Mouse (Mus musculus) gastrocnemius, postnatal 14 days (tissue): ENCODE results near the gene Tmod1. TPM values are rescaled to one million over a fixed set of nuclear protein-coding genes. Genes with fewer than 3 reads are reported as not detected.

ENCODE experiments used
- DNase-seq: peaks from one replicate; pipeline ENCODE4 v3.0.0; 2021; ENCODE audit warnings: mixed read lengths
- intact Hi-C: fragments of 180-260 bp; cut with DNase I; formaldehyde crosslinking; loops from one replicate; pipeline ENCODE4 v1.15.1; 2025; ENCODE audit warnings: low total_unique reads
- total RNA-seq, 2 experiments: library from RNA; stranded (reverse); gene quantifications; 2 replicates each; pipeline ENCODE4 v1.2.3; 2021

The Tmod1 gene
- total RNA-seq, 2 experiments from 2014 or later: 228 TPM

DNA sequence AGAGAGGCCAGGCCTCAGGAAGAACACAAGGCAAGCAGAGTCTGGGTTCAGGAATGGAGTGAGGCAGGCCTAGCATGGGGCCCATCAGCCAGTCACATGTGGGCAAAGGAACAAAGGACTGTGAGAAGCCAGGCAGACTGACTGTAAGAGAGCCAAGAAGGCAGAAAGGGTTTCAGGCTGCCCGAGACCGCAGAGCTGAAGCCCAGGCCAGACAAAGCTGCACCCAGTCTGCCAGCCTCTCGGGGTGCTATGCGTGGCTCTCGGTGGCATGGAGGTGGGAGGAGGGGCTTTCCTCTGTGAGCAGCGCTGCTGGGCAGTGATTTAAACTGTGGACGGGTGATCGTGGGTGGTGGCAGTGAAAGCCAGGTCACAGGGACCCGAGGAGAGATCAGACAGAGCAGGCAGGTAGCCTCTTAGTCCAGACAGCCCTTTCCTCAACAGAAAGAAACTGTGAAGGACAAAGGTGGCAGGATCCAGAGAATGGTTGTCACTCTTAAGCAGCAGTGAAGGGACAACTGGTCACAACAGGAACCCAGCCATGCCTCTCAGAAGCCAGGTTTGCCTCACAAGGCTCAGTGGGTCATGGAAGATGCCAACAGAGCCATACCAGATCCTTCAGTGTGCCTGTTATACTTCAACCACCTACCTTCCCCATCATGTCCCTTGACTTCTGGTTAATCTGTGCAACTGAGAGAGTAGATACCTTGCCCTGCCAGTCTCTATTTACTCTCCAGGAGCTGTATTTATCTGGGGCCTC is 45.9 kb downstream of the Tmod1 start:
- no peak for DNase-seq
- intact Hi-C loops: no loop called here

DNA sequence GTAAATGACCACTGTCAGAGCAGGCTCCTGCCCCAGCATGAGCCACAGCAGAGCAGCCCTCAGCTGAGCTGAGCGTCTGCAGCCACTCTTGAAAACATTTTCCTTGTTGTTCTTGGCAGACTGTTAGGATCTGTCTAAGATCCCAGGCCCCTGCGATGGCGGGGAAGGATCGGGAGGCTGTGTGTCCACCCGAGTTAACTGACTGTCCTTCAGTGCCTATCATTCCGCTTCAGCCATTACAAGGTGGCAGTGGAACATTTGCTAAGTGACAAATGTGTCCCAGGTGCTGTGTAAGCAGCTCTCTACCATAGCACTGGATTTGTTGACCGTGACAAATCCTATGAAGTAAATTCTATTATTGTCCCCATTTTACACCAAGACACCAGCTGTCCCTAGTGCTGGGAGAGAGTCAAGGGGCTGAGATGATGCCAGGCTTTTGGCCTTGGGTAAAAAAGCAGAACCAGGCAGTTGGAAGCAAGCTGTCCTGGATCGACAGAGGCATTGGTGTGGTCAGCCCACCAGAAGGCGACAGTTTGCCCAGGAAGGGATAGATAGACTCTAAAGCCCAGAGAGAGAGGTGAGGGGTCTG is 46.6 kb downstream of the Tmod1 start:
- intact Hi-C loops: no loop called here
- peak; percentile 40 for DNase-seq

DNA sequence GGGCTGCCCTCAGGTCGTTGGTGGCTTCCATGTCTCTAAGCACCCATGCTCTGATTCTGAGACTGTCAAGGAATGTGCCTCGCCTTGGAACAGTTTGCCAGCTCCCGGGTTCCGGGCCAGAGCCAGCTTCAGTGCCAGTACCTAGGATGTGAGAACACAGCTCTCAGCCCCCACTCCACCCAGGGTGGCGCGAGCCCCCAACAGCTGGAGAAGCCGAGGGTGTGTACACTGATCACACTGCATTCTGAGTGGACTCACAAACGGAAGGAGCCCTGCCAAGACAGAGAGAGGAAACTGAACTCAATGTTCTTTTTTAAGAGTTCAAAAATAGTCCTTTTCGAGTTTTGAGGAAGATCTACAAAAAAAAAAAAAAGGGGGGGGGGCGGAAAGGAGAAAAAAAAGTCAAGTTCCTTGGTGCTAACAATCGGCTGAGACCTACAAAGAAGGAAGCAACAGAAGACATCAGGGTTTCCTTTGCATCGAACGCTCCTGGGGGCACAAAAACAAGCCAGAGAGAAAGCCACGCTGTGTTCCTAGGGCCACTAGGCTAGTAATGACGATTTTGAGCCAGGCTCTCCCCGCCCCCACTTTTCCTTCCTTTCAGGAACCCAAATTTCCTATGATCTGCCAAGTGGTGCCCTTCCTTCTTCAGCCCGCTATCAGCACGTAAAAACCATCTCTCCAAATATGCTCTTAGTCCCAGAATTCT is 48.1 kb downstream of the Tmod1 start:
- DNase-seq: peak; percentile 54
- intact Hi-C loops: no loop called here

DNA sequence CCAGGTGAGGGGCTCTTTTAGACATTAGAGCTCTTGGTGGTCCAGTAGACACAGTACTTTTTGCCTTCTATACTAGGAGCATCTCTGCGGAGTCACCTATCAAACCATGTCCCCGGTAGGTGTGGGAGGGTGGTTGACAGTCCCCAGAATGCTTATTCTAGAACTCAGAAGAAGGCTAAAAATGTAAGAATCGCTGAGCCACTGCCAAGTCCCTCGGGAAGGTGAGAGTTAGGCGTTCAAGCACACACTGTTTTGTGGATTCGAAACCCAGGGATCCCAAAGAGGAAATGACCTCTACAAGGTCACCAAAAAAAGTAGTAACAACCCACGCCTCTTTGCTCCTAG is 48.7 kb downstream of the Tmod1 start:
- intact Hi-C loops: no loop called here
- no peak for DNase-seq

DNA sequence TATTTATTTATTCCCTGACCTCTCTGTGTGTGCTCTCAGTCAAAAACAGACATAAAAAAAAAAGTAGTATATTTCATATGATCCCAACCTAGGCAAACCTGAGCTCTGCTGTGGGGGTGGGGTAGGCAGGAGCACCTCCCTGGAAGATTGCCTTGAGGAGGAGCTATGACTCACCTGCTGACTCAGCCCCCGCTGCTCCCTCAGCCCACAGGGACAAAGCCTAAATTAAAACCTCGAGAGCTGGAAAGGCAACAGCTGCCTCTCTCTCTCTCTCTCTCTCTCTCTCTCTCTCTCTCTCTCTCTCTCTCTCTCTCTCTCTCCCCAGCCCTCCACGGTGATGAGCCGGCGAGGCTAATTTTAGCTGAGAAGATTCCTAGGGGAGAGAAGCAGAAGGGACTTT is 49.1 kb downstream of the Tmod1 start:
- DNase-seq: peak; percentile 63
- intact Hi-C loops: no loop called here

DNA sequence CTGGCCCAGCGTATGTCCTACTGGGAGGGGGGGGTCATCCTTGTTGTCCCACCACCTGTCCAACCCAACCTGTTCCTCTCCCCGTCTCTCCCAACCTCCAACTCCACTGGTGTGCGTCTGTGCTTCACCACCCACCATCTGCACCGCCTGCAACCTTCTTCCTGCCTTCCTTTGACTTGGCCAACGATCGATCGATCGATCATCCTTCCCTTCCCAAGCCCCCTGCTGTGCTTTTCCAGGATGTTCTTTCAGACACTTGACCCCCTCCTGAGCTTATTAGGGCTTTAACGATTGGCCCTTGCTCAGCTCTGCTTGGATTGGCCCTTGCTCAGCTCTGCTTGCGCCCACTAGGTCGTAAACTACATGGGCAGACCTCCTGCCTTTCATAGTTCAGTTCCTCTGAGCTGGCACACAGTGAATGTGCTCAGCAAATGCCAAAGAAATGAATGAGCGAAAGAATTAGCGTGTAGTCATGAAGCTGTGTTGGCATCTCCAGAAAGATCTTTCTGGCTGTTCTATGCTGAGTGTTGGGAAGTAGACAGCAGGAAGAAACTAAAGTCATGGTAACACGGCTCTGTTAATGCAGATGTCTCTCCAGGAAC is 50.9 kb downstream of the Tmod1 start:
- no peak for DNase-seq
- intact Hi-C loops: no loop called here

DNA sequence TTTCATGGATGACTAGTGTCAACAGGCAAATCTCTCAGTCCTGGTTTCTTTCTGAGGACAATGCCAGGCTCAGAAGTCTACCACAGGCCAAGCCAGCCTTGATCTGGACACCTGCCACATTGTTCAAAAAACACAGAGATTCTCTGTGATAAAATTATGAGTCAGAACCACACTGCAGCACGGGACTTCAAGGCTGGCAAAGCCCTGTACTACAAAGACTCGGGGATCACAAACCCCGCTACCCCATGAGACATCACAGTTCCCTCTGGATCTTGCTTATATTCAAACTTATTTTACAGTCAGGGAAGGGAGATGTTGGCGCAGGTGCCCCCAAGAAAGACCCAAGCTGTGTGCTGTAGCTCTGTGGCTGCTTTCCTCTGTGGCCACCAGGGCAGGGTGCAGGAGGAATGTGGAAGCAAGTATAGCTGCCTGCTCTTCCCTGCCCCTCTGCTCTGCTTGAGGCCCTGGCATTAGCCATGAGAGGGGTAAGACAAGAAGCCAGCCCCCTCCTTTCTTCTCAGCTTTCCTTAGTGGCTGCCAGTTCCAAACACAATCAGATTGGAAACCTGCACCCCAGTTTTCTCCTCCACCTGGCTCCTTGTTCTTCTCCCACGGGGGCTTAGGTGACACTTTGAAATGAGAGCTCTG is 53.8 kb downstream of the Tmod1 start:
- intact Hi-C loops: no loop called here
- DNase-seq: no peak

DNA sequence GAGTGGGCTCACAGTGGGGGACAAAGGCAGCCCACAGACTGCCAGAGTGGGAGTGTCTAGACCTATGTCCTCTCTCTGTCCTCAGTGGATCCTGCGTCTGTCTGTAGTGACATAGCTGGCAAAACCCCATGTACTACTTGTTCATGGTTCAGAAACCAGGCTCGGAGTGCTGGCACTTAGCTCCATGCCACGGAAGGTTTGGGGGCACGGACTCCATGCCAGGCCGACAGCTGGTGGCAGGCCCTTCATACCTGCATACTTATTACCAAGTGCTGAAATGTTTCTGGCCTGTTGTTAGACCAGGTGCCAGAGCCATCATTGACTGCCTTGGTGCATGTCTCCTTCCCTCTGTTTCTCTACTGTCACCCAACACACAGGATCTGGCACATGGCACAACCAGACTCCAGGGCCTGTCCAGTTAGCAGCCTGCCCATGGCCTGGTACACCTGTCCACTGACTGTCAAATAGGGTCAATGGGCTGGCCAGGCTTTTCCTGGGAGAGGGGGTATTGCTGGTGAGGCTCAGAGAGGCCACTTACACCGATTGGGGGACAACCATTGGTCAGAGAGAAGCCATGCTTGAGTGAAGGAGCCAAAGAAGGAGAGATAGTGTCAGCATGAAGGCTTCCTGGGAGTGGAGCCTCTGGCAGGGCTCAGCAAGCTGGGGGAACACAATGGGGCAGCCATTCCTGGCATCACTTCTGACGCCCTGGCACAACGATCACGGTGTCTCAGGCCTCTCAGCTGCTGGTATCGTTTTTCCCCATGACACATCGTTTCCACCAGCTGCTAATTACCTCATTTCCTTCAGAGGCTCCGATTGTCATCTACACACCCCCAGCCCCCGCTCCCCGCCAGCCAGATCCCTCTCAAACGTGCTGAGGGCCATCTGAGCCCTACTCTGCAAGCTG is 56.4 kb downstream of the Tmod1 start:
- DNase-seq: peak; percentile 58

DNA sequence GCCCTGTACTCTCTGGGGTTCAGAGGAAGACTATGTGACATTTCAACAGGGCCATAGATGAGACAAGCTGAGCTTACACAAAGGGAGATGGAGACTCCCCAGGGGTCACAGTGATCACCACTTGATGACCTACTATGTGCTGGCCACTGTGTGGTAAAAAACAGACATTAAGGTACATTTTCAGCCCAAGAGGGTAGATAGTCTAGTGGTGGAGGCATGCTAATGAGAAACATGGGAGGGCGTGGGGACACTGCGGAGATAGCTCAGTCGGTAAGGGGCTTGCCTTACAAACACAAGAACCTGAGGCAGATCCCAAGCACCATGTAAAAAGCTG is 57.1 kb downstream of the Tmod1 start:
- intact Hi-C loops: no loop called here
- DNase-seq: no peak

More for the DNA sequence above, 56.4 kb downstream of the Tmod1 start:
- intact Hi-C loops: no loop called here

DNA sequence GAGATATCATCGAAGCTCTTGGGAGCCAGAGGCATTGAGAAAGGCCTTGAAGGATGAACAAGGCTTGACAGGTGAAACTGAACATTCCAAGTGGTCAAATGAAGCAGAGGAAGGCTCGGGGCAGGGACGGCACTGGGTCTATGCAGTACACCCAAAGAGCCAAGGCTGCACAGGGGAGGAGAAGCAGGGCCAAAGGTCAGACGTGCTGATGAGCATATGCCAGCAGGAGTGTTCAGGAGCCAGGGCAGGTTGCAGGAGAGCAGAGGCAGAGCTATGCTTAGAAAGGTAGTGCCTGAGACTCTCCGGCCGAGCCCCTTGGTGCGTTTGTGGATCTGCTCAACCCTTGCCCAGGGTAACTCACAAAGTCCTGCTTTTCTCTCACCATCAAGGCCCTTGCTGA is 57.8 kb downstream of the Tmod1 start:
- DNase-seq: no peak
- intact Hi-C loops: no loop called here

DNA sequence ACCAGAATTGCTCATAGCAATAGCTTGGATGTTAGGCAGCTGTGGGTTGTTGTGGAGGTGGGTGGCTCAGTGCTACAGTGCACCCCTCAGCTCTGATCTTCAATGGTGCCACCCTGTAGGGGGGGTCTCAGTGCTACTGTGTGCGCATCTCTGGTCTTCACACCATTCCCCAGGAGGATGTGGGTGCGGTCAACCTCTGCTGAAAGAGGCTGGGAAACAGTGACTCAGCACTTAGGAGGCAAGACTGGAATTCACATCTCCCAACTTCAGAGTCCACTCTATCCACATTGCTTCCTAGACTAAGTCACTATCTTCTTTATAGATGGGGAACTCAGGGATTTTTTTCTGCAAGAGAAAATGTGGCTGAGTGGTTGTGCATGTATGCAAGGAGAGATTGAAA is 58.9 kb downstream of the Tmod1 start:
- intact Hi-C loops: no loop called here
- no peak for DNase-seq

DNA sequence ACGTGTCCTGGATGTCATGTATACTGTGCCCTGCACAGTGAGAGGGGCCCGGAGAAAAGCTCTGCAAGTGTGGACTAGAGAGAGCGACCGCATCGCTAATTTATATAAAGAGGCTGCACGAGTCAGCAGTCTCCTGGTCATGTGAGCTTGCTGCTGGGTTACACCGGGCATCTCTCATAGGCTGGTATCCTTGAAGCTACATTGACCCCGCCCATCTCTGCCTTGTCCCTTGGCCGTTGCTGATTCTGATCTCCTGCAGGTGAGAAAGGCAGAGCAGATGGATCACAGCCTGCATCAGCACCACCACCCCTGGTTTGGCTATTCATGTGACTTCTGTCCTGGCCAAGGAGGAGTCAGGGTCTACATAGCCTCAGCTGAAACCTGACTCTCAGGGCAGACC is 60.4 kb downstream of the Tmod1 start:
- DNase-seq: no peak
- intact Hi-C loops: no loop called here

DNA sequence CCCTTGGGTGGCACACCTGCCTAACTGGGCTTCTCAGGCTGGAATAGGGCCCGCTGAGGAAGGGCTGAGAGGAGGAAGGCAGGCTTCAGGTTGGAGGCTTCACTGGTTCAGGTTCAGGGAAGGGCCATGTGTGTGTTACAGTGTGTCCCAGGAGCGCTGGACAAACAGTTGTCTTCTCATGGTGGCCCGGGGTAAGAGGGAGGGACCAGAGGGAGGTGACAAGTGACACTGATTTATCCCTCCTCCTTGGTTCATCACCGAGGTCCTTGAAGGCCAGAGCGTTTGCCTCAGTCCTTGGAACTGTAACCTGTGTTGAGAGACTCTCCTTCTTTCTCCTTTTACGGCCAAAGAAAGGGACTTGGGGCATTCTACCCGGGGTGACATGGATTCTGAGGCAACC is 61.8 kb downstream of the Tmod1 start:
- intact Hi-C loops: no loop called here
- DNase-seq: no peak

DNA sequence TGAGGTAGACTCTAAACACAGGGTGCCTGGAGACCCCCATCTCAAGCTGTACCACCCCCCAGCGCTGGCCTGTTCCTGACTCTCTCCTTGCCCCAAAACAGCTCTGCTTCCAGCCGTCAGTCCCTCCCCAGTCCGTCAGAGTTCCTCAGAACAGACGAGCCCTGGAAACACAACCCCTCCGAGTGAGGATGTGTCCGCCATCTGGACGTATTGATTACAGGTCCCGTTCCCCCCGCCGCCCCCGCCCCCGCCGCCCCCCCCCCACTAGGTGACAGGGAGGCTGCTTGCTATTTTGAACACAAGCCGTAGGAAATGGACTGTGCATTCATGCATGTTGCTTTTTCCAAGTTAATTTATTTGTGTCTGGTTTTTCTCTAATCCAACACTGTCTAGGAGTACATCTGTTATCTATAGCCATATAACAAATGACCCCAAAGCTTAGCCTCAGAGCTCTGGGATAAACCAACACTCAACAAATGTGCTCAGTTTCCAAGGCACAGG is 62.5 kb downstream of the Tmod1 start:
- DNase-seq: no peak
- intact Hi-C loops: no loop called here

DNA sequence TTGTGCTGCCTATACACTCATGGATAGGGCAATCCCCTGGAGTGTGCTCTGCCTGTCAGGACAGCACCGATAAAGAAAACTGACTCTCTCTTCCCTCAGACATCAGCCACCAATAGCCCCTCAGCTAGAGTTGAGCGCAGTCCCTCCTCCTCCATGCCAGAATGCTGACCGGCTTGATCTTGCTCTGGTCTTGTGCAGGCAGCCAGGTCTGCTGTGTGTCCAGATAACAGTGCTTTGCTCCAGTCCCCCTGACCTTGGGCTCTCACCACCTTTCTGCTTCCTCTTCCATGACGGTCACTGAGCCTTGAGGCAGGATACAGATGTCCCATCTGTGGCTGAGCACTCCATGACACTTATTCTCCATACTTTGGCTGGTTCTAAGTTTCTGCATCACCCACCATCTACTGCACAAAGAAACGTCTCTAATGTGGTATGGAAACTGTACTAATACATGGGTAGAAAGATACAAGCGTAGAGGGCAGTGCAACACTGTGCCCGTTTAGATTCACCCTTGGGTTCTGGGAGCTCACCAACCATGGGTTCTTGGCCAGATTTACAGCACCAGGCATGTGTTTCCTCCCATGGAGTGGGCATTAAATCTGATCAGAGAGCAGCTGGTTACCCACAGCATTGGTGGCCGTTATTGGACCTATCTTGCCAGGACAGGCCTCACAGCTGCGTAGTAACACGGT is 63.5 kb downstream of the Tmod1 start:
- intact Hi-C loops: no loop called here
- DNase-seq: no peak

DNA sequence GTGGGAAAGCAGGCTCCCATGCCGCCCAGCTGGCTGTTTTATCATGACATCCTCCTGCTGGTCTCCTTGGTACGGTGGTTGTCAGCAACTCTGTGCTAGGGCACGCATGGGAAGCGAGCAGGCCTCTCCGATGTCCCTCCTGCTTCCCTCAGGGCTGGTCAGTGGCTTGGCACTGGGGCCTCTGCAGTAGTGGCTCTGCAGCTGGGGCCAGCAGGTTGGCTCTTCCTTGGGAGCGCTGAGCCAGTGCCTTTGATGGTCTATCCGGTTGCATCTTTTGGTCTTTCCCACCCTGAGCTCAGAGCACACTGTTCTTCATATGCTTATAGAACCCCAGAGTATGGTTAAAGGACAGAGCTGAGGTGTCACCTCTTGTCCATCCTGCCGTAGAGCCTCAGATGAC is 71.3 kb downstream of the Tmod1 start:
- intact Hi-C loops: no loop called here
- peak; percentile 29 for DNase-seq

DNA sequence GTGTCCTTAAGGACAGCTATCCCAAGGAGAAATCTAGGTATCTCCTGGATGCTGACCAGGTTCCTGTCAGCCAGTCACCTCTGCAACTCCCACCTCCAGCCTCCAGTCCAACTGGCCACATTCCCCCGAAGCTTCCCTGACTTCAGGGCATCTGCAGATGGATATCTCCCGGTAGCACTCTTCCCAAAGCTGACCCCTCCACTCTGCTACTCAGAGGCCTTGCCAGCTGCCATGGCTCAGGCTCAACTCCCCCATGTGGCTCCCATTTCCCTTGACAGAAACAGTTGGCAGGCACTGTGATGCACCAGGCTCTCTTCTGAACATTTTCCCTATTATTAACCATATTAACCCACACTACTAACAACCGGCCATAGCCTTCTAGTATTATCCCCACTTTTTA is 72.6 kb downstream of the Tmod1 start:
- DNase-seq: no peak
- intact Hi-C loops: no loop called here

DNA sequence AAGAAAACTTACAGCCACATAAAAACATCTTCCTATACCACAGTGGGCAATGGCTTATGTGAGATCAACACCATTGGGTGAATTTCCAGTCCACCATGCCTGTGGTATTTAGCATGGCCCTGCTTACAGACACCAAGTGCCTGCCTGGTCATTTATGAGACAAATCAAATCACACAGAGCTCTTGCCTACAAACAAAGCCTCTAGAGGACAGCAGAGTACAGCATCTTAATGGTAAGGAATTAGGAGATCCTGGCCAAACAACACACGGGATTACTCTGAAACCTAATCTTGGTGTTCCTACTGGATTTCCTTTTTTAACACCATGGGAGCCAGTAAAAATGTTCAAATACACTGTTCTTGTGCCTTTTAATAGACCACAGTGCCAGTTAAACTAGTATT is 76.6 kb downstream of the Tmod1 start:
- DNase-seq: no peak
- intact Hi-C loops: no loop called here
